Mouse (Mus musculus) macrophage (primary cell): ENCODE data around the gene Olfr1315-ps1. TPM values are rescaled to one million over a fixed set of nuclear protein-coding genes. Genes with fewer than 3 reads are reported as not detected.

Experiments used
- H3K27ac ChIP-seq: fragments of 350-480 bp; formaldehyde crosslinking; 2 replicates; pipeline ENCODE4 v1.9.0; 2021
- H3K36me3 ChIP-seq: fragments of 350-480 bp; formaldehyde crosslinking; 2 replicates; pipeline ENCODE4 v1.9.0; 2021; ENCODE audit errors: inconsistent target
- H3K4me3 ChIP-seq: fragments of 350-480 bp; formaldehyde crosslinking; 2 replicates; pipeline ENCODE4 v1.9.0; 2021; ENCODE audit errors: inconsistent target
- H3K79me2 ChIP-seq: fragments of 350-480 bp; formaldehyde crosslinking; 2 replicates; pipeline ENCODE4 v1.9.0; 2021; ENCODE audit errors: inconsistent target
- WGBS: methylation state at CpG from one replicate; pipeline ENCODE4 v1.1.7; 2026; ENCODE audit warnings: inconsistent platforms; ENCODE audit not compliant: missing documents; 5-methylcytosine and 5-hydroxymethylcytosine counted together
- polyA plus RNA-seq: library from polyadenylated mRNA; stranded (reverse); fragments of 250-400 nt; gene quantifications from 3 replicates; pipeline ENCODE4 v1.2.4, GENCODE M21; 2018; ENCODE audit warnings: inconsistent platforms
- total RNA-seq, 78 experiments: library from RNA; depleted of rRNA; stranded (reverse); fragments of 250-400 nt; gene quantifications; 1 replicate in 9 of 78; 2 replicates in 24 of 78; 3 replicates in 43 of 78; 4 replicates in 2 of 78; pipeline ENCODE4 v1.2.4; 2018; ENCODE audit warnings: inconsistent platforms in 56 of 78

The Olfr1315-ps1 gene
- total RNA-seq (2018; cell fraction: chromatin; rRNA removed), result not detected
- total RNA-seq (2018; cell fraction: cytosol; rRNA removed), result not detected
- total RNA-seq (2018; cell fraction: nucleus; rRNA removed), result not detected
- polyA plus RNA-seq, result not detected in 3 replicates

- H3K4me3 ChIP-seq, result no peak within 1 kb of the TSS
- 80% methylated on average over 1 of the region's 1 CpGs for WGBS
- H3K36me3 ChIP-seq, result no peaks in the 10 kb centered on the region
- no peaks in the 10 kb centered on the region for H3K79me2 ChIP-seq
- no peak within 1 kb of the TSS for H3K27ac ChIP-seq
Observed at GRCm38 (mm10) chr2:112115340-112115739, at the start of gene Olfr1315-ps1. TSS of gene Olfr1315-ps1 (minus strand) at chr2:112115440.

- Histone ChIP-seq H3K36me3 (no peaks in the 10 kb centered on the region), H3K4me3 (no peak within 1 kb of the TSS), H3K27ac (no peak within 1 kb of the TSS), H3K79me2 (no peaks in the 10 kb centered on the region)
Observed at GRCm38 (mm10) chr2:112153898-112154297, 38.7 kb upstream of the Olfr1315-ps1 start, which contains the start of gene Olfr1318. TSS of gene Olfr1318 (plus strand) at chr2:112154198.

GRCm38 (mm10) chr2:112140029-112140428 lies 24.8 kb upstream of the Olfr1315-ps1 start, which contains the start of gene Olfr1317:
TSS of gene Olfr1317 (plus strand) at chr2:112140329.
- WGBS, result 86% methylated on average over 2 of the region's 2 CpGs
- H3K79me2 ChIP-seq, result no peaks in the 10 kb centered on the region
- no peak within 1 kb of the TSS for H3K4me3 ChIP-seq
- H3K36me3 ChIP-seq, result no peaks in the 10 kb centered on the region
- no peak within 1 kb of the TSS for H3K27ac ChIP-seq

GRCm38 (mm10) chr2:112134877-112135276 lies 19.6 kb upstream of the Olfr1315-ps1 start, which contains the start of gene Olfr1316:
TSS of gene Olfr1316 (minus strand) at chr2:112134977.
- Histone ChIP-seq H3K36me3 (no peaks in the 10 kb centered on the region), H3K4me3 (no peak within 1 kb of the TSS), H3K27ac (no peak within 1 kb of the TSS), H3K79me2 (no peaks in the 10 kb centered on the region)
- WGBS, result 78% methylated on average over 2 of the region's 2 CpGs

GRCm38 (mm10) chr2:112096681-112097080 lies 18.6 kb downstream of the Olfr1315-ps1 start, which contains the start of gene Olfr1314:
TSS of gene Olfr1314 (minus strand) at chr2:112096781.
- Histone ChIP-seq H3K4me3 (no peak within 1 kb of the TSS), H3K36me3 (no peaks in the 10 kb centered on the region), H3K79me2 (no peaks in the 10 kb centered on the region), H3K27ac (no peak within 1 kb of the TSS)

- H3K79me2 ChIP-seq, result no peaks in the 10 kb centered on the region
- no peak within 1 kb of the TSS for H3K27ac ChIP-seq
- no peak within 1 kb of the TSS for H3K4me3 ChIP-seq
Observed at GRCm38 (mm10) chr2:112077743-112078142, 37.5 kb downstream of the Olfr1315-ps1 start, which contains the start of gene Olfr1313. TSS of gene Olfr1313 (minus strand) at chr2:112077843.

More at GRCm38 (mm10) chr2:112077743-112078142, 37.5 kb downstream of the Olfr1315-ps1 start, which contains the start of gene Olfr1313:
- no peaks in the 10 kb centered on the region for H3K36me3 ChIP-seq

Other genes with a start within 250 kb of the Olfr1315-ps1 start
- gene Olfr1305, start 238.3 kb downstream of the Olfr1315-ps1 start, polyA plus RNA-seq, result not detected in 3 replicates
- gene Olfr1306, start 199.2 kb downstream of the Olfr1315-ps1 start, polyA plus RNA-seq, result not detected in 3 replicates
- not detected in 3 replicates for gene Olfr1307, start 166.0 kb downstream of the Olfr1315-ps1 start, polyA plus RNA-seq
- gene Olfr1308, start 150.5 kb downstream of the Olfr1315-ps1 start, polyA plus RNA-seq, result not detected in 3 replicates
- gene Olfr1309, start 125.2 kb downstream of the Olfr1315-ps1 start, polyA plus RNA-seq, result not detected in 3 replicates
- gene Olfr1310, start 102.7 kb downstream of the Olfr1315-ps1 start, polyA plus RNA-seq, result not detected in 3 replicates
- gene Olfr1311, start 91.0 kb downstream of the Olfr1315-ps1 start, polyA plus RNA-seq, result not detected in 3 replicates
- not detected in 3 replicates for gene Olfr1312, start 65.2 kb downstream of the Olfr1315-ps1 start, polyA plus RNA-seq
- gene Olfr1313, start 37.6 kb downstream of the Olfr1315-ps1 start, polyA plus RNA-seq, result not detected in 3 replicates
- not detected in 3 replicates for gene Olfr1314, start 18.7 kb downstream of the Olfr1315-ps1 start, polyA plus RNA-seq
- not detected in 3 replicates for gene Olfr1316, start 19.5 kb upstream of the Olfr1315-ps1 start, polyA plus RNA-seq
- not detected in 3 replicates for gene Olfr1317, start 24.9 kb upstream of the Olfr1315-ps1 start, polyA plus RNA-seq
- not detected in 3 replicates for gene Olfr1318, start 38.8 kb upstream of the Olfr1315-ps1 start, polyA plus RNA-seq
- 1.1 to 3.9 TPM (median 1.3 TPM) in 3 replicates for gene Lpcat4, start 124.0 kb upstream of the Olfr1315-ps1 start, polyA plus RNA-seq
- not detected in 3 replicates for gene Nutm1, start 143.9 kb upstream of the Olfr1315-ps1 start, polyA plus RNA-seq
- gene Nop10, start 146.5 kb upstream of the Olfr1315-ps1 start, polyA plus RNA-seq, result 25.1 to 47.5 TPM (median 39.2 TPM) in 3 replicates
- gene Slc12a6, start 150.4 kb upstream of the Olfr1315-ps1 start, polyA plus RNA-seq, result 52.8 to 66.8 TPM (median 65.3 TPM) in 3 replicates
- gene Gm21985, start 150.9 kb upstream of the Olfr1315-ps1 start, polyA plus RNA-seq, result 2.3 to 3.1 TPM (median 2.4 TPM) in 3 replicates